Mouse (Mus musculus): Measurements from ENCODE around the gene Tmem59l.
A peak's percentile ranks its signal among the peaks of the same experiment; 100 is the strongest.
"Not testable (repeated sequence)": the region's sequence is repeated elsewhere in the genome, so short reads cannot be mapped to it uniquely, and the experiment has no call there.

Tmem59l gene

DNA sequence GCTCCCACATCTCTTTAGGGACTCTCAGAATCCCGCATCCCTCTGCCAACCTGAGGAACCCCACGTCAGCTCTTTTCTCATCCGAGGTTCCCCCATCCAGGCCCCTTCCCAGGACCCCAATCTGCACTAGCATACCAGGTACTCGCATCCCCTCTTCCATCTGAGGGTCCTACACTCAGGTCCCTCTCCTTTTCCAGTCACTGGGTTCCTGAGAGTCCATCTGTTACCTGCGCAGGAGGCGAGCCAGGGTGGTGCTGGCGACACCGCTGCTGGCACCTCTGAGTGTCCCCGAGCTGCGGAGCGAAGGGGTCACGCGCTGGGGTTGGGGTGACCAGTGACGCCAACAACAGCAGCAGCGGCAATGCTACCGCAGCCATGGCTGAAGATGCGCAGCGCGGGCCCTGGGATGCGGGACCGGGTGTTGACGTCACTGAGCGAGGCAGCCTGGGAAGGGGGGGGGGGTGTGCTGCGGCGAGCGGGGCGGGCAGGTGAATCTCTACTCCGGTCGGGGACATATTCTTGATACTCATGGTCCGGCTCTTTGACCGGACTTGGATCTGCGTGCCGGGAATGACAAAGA, at the start of gene Tmem59l:
Tmem59l (minus strand) TSS at position 418 of the 580 bp plus-strand sequence.
- no peak for DNase-seq

DNA sequence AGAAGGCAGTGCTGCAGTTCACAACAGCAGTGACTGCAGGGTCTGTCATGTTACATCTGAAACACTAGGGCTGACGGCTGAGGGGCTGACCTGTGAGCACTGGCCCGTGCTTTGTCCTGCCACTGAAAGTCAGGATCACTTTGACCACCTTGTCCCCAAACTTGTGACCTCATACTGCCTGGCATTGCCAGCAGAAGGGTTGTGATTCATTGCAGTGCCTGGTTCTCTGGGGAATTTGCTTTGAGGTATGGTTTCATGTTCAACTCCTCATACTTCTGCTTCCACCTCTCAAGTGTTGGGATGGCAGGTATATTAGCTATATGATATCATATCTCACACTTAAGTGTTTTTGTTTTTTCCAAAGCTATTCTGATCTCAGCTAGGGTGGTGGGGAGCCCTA, 48.5 kb upstream of the Tmem59l start:
- DNase-seq = no peak

DNA sequence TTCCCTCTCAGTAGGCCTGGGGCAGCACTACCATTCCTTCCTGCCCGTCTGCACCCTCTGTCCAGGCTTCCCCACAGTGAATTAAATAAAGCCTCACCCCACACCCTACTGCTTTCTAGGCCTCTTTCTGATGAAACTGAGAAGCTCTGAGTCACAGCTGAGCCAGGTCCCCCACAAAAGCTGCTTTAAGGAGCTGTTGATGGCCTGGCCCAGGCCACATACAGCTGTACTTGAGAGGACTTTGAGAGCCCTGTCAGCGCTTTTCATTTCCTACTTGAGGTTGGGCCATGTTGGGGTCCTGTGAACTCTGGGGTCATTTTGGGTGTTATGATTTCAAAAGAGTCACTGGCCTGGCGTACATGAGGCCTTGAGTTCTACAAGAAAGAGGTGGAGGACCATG, 48.1 kb upstream of the Tmem59l start:
- DNase-seq = no peak

DNA sequence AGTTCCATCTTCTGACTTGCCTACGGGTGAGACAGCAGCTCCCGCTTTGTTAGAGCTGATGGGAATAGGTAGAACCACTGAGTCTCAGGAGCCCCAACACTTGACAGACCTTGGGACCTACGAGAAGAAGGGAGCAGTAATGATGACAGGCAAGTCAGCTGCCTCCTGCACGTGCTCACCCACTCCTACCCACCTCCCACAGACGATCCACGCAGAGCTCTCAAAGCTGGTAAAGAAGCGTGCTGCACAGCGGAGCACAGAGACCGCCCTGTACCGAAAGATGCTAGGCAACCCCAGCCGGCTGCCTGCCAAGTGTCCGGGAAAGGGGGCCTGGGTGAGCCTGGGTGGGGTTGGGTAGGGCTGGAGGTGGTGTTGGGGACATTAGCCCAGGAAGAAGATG, 47.1 kb upstream of the Tmem59l start:
- no peak for DNase-seq

DNA sequence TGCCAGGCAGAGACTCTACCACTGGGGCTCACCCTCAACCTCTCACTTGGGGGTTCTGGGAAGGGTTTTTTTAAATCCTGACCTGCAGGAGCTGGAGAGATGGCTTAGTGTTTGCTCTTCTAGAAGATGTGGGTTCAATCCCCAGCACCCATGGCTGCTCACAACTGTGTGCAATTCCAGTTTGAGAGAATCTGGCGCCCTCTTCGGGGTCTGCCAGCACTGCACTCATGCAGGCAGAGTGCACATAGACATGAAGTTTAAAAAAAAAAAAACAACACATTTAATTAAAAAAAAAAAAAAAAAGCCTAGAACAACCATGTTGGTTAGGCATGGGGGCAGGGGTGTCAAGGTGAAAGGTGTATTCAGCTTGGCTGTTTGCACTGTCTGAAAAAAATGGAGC, 43.2 kb upstream of the Tmem59l start:
- no peak for DNase-seq

DNA sequence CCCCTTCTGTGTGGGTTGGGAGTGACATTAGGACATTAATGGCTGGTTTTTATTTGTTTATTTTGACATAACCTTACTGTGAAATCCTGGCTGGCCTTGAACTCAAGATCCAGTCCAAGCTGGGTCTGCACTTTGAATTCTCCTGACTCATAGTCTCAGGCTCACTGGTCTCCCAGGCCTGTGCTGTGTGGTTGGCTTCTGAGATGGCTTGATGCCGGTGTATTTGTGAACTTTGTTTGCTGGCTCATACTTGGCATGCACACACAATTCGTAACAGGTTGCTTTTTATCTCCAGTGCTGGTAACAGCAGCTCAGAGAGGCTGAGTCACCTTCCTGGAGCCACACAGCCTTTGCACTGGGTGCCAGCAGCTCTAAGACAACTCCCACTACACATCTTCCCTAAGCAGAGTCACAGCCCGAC, 42.6 kb upstream of the Tmem59l start:
- DNase-seq = no peak

DNA sequence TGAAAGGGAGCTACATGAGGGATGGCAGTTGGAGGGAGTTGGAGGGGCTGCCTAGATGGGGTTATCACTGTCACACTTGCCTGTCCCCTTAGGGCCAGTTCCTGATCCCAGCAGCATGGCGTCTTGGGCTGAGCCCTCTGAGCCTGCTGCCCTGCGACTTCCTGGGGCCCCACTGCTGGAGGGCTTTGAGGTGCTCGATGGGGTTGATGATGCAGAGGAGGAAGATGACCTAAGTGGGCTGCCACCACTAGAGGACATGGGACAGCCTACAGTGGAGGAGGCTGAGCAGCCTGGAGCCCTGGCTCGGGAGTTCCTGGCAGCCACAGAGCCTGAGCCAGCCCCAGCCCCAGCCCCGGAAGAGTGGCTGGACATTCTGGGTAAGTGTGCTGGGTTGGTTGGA, 42.1 kb upstream of the Tmem59l start:
- no peak for DNase-seq

DNA sequence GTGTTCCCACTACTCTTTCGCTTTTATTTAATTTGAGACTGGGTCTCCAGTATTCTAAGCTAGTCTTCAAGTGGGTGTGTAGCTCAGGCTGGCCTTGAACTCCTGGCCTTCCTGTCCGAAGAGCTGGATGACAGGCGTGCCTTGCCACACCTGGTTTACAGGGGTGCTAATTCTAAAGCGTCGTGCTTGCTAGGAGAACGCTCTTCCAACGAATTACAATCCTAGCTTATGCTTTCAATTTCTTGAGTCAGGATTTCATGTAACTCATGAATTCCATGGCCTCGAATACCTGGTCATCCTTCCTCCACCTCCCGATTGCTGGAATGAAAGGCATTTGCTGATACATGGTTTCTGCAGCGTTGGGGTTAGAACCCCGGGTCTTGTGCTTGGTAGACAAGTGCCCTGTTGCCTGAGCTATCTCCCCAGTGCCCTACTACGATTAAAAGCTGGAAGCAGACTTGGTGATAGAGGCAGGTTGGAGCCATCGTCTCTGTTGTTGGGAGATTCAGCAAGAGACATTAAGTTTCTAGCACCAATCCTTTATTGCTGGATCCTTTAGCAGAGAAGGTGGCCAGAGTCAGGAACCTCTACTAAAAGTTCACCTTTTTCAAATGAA, 41.1 kb upstream of the Tmem59l start:
- no peak for DNase-seq

DNA sequence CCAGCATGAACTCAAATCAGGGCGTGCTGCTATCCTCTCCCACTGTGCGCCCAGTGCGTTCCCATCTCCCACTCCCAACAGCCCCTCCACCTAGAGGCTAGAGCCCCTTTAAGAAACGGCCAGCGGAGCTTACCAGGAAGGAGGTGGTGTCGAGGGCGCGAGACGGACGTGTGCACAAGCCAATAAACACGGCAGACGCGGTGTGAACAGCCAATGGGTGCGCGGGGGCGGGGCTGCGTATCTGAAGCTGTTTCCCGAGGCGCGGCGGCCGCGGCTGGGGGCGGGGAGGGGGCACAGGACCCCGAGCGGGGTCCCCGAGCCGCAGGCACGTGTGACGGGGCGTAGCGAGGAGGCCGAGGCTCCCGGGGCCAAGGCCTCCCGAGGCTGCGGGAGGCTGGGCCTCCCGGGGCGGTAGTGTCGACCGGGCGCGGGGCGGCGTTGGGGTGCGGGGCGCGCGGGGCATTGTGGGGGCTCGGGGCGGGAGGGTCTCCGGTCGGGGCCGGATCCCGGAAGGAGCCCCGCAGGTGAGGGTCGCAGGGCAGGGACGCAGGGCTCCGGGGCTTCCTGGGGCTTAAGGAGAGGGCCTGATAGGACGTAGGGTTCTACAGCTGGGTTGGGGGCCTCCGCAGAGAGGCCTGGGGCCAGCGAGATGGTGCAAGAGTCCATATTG, 40.5 kb upstream of the Tmem59l start, which contains the start of the genes Fkbp8 and Kxd1:
Fkbp8 (plus strand) TSS at position 213 of the 670 bp plus-strand sequence.
Kxd1 (minus strand) TSS at position 445 of the 670 bp plus-strand sequence.
- DNase-seq = peak; percentile 98 to 99

DNA sequence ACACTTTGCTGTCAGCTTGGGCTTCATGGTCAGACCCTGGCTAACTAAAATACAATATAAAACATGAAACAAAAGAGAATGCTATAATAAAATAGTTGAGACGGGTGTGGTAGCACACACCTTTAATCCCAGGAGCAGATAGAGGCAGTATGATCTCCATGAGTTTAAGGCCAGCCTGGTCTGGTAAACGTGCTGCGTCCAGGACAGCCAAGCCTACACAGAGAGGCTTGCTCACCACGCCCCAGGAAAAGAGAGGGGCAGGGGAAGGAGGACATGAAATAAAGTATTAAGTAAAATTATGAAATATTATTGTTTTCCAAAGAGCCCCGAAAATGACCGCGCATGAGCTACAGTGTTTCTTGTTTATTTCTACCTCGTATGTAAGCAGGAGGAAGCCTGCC, 40.0 kb upstream of the Tmem59l start:
- no peak for DNase-seq

DNA sequence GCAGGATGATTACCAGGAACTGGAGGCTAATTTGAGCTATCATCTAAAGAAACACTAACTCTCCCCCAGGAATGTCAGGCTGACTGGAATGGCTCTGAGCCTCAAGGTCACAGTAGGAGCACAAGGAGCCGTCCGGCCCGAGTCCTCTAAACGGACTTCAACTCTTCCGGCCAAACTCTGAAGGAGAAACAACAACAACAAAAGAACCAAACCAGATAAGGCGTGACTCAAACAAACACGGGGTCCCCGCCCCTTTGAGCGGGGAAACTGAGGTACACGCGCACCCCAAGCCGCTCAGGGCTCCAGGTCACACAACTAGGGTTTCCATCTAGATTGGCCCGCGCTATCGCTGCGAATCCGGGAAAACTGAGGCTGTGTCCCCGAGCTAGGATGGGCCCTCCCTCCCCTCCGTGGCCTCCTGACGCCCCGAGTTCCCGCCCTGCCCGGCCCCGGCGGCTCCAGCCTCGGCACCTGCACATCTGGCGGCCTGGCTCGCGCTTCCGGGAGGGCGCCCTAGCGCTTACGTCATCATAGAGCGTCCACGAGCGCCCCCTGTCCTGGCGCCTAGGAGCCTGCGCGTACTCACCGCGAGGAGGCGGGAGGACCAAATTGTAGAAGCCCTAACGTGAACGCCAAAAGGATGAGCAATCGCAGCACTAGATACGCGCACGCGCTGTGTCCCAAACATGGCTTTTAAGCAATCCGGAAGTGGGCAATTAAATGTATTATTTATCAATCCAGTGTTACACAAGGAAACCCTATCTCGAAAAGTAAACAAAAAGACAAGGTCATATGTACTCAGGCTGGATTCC, 35.6 kb upstream of the Tmem59l start:
- peak; percentile 95 to 97 for DNase-seq

DNA sequence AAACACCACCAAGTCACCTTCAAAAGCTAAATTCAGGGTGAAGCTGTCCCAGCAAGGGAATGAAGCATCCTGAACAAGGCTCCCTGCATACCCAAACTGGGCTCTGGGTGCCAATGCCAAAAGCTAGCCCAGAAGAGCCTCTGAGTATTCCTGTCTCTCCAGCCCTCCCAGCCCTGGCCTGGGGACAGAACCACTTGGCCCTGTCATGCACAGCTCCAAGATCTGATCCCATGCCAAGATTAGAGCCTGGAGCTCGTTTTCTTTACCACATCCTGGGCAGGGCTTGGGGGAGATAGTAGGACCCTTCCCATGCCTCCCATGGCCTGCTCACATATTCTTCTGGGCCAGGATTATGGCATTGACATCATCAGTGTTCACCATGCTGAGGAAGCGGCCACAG, 32.4 kb upstream of the Tmem59l start:
- no peak for DNase-seq

DNA sequence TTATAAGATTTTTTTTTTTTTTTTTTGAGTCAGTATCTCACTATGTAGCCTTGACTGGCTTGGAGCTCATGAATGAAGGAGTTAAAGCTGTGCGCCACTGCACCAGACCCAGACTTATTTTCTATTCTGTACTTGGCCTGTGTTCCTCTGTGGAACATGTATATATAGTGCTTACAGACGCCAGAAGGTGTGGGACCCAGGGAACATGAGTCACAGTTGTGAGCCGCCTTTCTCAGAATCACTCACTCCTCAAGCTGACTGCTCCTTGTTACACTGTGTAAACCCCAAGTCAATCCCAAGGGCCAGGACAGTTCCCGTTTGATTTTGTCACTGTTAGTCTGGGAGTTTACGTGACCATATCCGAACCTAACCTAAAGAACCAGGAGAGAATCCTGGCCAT, 31.9 kb upstream of the Tmem59l start:
- DNase-seq = no peak

DNA sequence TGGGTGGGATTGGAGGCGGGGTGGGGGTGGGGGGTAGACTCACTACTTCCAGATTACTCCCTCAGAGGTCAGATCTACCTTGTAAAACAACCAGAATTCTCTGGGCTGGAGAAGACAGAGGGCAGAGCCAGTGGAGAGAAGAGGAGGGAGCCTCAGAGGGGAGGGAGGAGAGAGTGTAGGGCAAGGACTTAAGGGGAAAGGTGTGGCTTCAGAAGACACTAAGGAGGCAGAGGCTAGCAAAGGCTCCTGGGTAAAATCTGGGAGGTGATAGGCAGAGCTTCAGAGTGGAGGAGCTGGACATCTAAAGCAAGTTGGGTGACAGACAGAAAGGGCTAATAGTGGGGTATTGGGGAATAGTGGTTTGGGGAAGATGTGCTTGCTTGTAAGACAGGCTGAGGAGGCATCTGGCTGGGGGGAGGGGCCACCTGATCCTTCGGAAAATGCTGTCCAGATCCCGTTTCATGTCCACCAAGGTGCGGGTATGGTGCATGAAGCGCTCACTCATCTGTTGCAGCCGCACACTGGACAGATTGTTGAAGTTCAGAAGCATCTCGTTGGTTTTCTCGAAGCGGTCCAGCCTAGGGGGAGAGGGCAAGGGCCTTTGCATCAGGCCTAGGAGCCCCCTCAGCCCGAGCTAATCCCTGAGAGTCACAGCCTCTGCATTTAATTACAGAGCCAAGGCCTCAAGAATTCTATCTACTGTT, 30.9 kb upstream of the Tmem59l start:
- DNase-seq = no peak

DNA sequence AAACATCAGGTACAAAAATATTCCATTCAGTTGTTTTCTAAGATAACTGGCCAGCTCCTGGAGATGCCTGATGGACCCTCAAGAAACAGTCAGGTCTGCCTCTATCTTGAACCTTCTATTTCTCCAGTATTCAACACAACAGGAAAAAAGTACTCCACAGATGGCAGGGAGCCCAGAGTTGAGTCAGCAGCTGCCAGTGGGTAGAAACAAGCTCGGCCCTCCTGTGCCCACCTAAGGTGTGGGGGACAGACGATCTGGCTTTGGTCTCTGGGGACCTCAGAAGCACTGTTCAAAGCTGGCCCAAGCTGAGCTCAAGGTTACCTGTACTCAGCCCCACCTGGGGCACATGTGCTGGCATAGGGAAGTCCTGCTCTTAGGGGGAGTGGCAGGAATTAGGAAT, 26.3 kb upstream of the Tmem59l start:
- DNase-seq = no peak

DNA sequence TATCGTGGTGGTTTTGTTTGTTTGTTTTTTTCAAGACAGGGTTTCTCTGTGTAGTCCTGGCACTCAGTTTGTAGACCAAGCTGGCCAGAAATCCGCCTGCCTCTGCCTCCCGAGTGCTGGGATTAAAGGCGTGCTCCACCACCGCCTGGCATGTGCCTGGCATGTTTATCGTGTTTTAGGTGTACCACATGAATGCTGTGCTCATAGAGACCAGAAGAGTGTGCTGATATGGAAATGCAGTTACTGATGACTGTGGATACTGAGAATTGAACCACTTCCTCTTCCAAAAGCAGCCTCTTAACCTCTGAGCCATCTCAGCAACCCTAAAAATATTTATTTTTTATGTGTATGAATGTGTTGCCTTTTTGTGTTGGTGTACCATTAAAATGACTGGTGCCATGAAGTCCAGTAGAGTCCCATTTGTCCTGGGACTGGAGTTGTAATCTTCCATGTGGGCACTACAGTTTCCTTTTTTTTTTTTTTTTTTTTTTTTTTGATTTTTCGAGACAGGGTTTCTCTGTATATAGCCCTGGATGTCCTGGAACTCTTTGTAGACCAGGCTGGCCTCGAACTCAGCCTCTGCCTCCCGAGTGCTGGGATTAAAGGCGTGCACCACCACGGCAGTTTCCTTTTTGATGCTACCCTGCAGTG, 25.2 kb upstream of the Tmem59l start:
- no peak for DNase-seq

DNA sequence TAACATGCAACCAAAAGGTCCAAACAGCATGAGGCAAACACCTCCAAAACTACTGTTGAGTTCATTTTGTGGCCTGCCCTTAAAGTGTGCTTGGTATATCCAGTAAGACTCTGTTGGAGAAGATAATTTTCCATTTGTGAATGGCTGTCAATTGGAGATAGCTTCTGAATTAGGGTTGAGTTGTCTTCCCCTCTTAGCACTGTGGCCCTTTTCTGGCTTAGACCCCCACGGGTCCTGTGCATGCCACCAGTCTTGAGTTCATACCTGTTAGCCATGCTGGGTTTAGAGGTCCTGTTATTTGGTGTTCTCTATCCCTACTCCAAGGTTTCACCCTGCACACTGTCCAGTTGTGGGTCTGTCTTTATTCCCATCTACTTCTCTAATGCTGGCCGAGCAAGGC, 24.6 kb upstream of the Tmem59l start:
- DNase-seq = no peak

DNA sequence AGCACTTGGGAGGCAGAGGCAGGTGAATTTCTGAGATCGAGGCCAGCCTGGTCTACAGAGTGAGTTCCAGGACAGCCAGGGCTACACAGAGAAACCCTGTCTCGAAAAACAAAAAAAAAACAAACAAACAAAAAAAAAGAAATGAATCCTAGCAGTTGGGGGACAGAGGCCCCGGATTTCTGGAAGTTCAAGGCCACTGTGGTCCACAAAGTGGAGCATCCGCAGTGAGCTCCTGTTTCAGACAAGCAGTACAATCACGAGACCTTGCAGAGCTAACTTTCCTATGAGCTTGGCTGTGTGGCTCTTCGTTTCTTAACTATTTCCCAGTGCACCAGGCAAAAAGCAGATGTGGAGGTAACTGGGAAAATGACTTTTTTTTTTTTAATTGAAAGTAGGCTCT, 24.0 kb upstream of the Tmem59l start:
- DNase-seq = not testable (repeated sequence)

DNA sequence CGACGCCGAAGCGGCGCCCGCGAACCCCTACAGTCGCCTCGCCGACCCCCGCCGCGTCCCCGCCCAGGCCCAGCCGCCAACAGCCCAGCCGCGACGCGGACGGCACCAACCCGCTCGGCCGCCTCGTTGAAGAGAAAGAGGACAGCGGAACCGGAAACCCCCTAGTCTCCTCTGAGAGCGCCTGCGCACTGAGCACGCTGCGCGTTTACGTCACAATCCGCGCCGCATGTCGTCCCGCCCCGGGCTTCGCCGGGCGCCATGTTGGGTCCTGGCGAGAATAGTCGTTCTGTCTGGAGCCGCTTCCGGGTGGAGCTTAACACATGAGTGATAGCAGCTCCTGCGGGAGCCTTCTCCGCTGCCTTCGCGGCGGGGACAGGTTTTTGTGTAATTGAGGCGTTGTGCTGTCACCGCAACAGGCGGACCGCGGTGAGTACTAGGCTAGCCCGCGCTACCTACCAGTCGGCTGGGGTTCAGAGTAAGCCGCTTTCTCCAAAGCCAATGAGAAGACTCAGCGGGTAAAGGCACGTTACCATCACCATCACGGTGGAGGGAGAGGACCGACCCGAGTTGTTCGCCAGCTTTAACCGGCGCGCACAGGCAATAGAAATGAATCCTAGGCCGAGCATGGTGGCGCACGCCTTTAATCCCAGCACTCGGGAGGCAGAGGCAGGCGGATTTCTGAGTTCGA, 23.2 kb upstream of the Tmem59l start, which contains the start of gene Uba52:
Uba52 (minus strand) TSS at position 574 of the 688 bp plus-strand sequence.
- peak; percentile 97 to 98 for DNase-seq

DNA sequence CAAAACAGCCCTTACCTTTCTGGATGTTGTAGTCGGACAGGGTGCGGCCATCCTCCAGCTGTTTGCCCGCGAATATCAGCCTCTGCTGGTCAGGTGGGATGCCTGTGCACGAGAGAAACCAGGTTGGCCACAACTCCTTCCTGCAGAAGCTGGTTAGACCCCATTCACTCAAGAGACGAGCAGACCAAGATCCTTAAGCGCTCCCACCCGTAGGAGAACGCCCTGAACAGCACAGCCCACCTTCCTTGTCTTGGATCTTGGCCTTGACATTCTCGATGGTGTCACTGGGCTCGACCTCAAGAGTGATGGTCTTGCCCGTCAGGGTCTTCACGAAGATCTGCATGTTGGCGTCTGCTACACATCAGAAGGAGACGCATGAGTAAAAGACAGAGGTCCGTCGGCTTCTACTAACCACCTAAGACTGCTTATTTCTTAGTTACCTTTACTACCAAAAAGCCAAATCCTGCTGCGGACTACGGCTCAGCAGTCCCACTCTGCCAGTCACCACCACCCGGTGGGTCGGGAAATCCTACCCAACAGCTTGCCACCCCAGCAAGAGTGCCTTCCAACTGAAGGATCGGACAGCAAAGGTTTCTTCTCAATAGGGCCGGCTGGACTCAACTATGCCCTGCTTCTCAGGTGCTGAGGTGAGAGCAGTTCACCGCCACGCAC, 22.3 kb upstream of the Tmem59l start:
- no peak for DNase-seq

DNA sequence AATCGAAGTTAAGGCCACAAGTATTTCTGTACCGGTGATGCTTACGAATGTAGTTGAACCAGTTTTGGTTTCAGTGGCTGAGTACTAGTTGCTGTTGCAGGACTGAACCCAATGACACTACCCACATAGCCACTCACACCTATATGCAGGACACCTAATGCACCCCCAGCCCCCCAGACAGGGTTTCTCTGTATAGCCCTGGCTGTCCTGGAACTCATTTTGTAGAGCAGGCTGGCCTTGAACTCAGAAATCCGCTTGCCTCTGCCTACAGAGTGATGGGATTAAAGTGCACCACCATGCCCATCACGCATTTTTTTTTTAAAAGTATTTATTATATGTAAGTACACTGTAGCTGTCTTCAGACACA, 19.9 kb upstream of the Tmem59l start:
- DNase-seq = no peak
